Mouse (Mus musculus) limb, embryonic 12.5 days (tissue): Measurements from ENCODE around the gene Gm28230. TPM values are rescaled to one million over a fixed set of nuclear protein-coding genes. Genes with fewer than 3 reads are reported as not detected.

Source experiments
- ATAC-seq: fragments of 200-750 bp; cut with Nextera tagmentation; 2 replicates; pipeline ENCODE4 v1.8.0; 2017; ENCODE audit warnings: low read depth, moderate TSS enrichment; ENCODE audit not compliant: insufficient number of reproducible peaks, insufficient read depth, low FRiP score, low TSS enrichment
- H3K27ac ChIP-seq: fragments of 300-500 bp; sonication (generic); 2 replicates; pipeline ENCODE4 v1.5.1; 2016; ENCODE audit warnings: mild to moderate bottlenecking, moderate library complexity
- H3K27me3 ChIP-seq: fragments of 300-500 bp; sonication (generic); 2 replicates; pipeline ENCODE4 v1.6.1; 2016; ENCODE audit warnings: mild to moderate bottlenecking, moderate library complexity
- H3K36me3 ChIP-seq: fragments of 300-500 bp; sonication (generic); 2 replicates; pipeline ENCODE4 v1.6.1; 2016; ENCODE audit warnings: mild to moderate bottlenecking, moderate library complexity
- H3K4me1 ChIP-seq: fragments of 300-500 bp; sonication (generic); replicated peaks from 2 replicates; pipeline ENCODE4 v1.6.1; 2016
- H3K4me2 ChIP-seq: fragments of 300-500 bp; sonication (generic); 2 replicates; pipeline ENCODE4 v1.6.1; 2016; ENCODE audit warnings: mild to moderate bottlenecking, moderate library complexity
- H3K4me3 ChIP-seq: fragments of 300-500 bp; sonication (generic); replicated peaks from 2 replicates; pipeline ENCODE4 v1.5.1; 2016; ENCODE audit warnings: mild to moderate bottlenecking
- H3K9ac ChIP-seq: fragments of 300-500 bp; sonication (generic); replicated peaks from 2 replicates; pipeline ENCODE4 v1.6.1; 2016; ENCODE audit warnings: mild to moderate bottlenecking, moderate library complexity
- H3K9me3 ChIP-seq: fragments of 300-500 bp; sonication (generic); 2 replicates; pipeline ENCODE4 v1.6.1; 2016; ENCODE audit warnings: mild to moderate bottlenecking, moderate library complexity
- WGBS: fragments of 180-500 bp; shearing (Covaris S2); methylation state at CpG from one replicate; pipeline ENCODE4 v1.1.7; 2016; 5-methylcytosine and 5-hydroxymethylcytosine counted together
- polyA plus RNA-seq: library from polyadenylated mRNA; unstranded; fragments of >200 nt; fragmentation: Nextera tagmentation; extraction: Ambion mirVana; gene quantifications from 2 replicates; pipeline ENCODE4 v1.2.1, GENCODE M21; 2016

The Gm28230 gene
- polyA plus RNA-seq, 1 experiment from 2014 or later, result 0.51 TPM

DNA sequence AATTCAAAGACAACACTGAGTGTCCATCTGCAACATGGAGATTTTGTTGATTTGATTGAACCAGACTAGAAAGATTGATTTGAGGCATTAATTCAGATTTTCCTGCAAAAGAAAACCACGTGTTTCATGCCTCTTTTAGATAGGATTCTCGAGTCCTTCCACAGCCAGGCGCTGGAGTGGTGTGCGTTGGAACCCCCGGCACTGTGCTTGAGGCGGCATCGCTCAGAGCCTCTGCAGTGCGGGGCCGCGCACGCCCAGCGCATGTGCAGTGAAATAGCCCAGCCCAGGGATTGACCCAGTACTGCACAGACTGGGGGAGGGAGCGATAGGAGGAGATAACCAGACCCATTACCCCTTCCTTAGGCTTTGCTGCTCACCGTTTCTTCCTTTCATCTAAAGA is 11.6 kb upstream of the Gm28230 start:
- H3K36me3 ChIP-seq, result no peaks in the 10 kb centered on the region
- 2% methylated on average over 14 of the region's 14 CpGs for WGBS
- no peak overlapping the region for H3K27ac ChIP-seq
- peak overlapping the region; percentile 55 for H3K4me3 ChIP-seq
- H3K9ac ChIP-seq, result no peak overlapping the region; the same call in 1 of the 2 replicates
- peak overlapping the region; percentile 75 for H3K4me2 ChIP-seq
- H3K4me1 ChIP-seq, result peaks cover 43% of the 10 kb centered on the region
- H3K9me3 ChIP-seq, result no peaks in the 10 kb centered on the region
- no peak for ATAC-seq
- H3K27me3 ChIP-seq, result peaks cover 83% of the 10 kb centered on the region

DNA sequence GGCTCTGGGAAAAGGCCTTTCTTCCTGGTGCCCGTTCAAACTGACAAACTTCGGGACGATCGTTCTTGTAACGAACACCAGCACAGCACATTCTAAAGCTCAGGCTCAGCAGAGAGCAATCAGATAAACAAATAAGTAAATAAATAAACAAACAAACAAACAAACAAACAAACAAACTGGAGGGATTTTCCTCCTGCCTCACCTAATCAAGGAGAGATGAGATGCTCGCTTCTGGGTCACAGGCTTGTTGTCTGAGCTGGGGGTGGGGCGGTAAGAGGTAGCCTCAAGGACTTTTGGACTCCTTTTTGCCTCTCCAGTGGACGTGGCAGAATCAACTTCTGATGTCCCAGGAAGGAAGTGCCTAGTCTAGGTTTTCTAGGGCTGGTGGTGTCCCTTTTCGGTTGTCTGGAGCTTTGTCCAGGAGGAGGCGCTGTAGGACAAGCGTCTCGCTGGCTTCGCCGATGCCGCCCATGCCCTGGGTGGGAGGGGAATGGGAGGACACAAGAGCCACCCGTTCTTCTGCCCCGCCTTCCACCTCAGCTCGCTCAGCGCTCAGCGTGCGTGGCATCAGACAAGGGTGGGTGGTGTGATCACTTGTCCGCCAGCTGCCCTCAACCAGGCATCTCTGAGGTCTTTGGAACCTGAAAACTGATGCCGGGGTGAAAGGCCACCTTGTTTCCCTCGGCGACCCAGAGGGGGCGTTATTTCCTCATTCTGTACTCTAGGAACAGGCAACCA is 10.9 kb upstream of the Gm28230 start:
- ATAC-seq, result 0 out of 2 replicates have a peak, but pooled peaks have one; percentile 53
- Histone ChIP-seq H3K36me3 (no peaks in the 10 kb centered on the region), H3K4me3 (peak overlapping the region; percentile 22), H3K4me1 (peaks cover 43% of the 10 kb centered on the region), H3K27me3 (peaks cover 83% of the 10 kb centered on the region), H3K4me2 (peak overlapping the region; percentile 75), H3K27ac (no peak overlapping the region), H3K9me3 (no peaks in the 10 kb centered on the region), H3K9ac (no peak overlapping the region)
- WGBS, result 2% methylated on average over 26 of the region's 26 CpGs

DNA sequence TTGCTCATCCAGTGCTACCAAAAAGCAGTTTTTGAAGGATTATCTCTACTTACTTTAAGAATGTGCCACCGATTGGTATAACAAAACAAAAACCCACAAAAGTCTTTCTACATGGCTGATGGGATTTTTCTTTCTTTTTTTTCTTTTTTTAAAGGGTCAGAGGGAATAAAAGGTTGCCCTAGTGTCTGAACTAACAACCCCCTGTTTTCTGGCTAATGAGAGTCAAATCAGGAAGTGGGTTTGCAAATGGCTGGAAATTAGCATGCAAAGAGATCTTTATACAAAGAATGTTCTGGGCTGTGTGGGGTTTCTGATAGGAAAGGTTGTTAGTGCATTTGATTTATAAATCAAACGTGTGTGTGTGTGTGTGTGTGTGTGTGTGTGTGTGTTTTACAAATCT is 6.1 kb upstream of the Gm28230 start:
- ATAC-seq, result no peak
- Histone ChIP-seq H3K27me3 (peaks cover 87% of the 10 kb centered on the region), H3K9me3 (no peaks in the 10 kb centered on the region), H3K4me3 (no peak overlapping the region), H3K4me2 (no peak overlapping the region), H3K4me1 (peaks cover 36% of the 10 kb centered on the region), H3K27ac (no peak overlapping the region), H3K36me3 (no peaks in the 10 kb centered on the region), H3K9ac (no peak overlapping the region)
- WGBS, result 11% methylated on average over 2 of the region's 2 CpGs

- H3K4me3 ChIP-seq, result no peak overlapping the region
- H3K4me2 ChIP-seq, result no peak overlapping the region
- 5% methylated on average over 5 of the region's 5 CpGs for WGBS
- no peaks in the 10 kb centered on the region for H3K9me3 ChIP-seq
- H3K27me3 ChIP-seq, result peaks cover 90% of the 10 kb centered on the region
- H3K9ac ChIP-seq, result no peak overlapping the region
- no peak for ATAC-seq
- no peaks in the 10 kb centered on the region for H3K36me3 ChIP-seq
- peaks cover 30% of the 10 kb centered on the region for H3K4me1 ChIP-seq
- no peak overlapping the region for H3K27ac ChIP-seq
These were observed 5.5 kb upstream of the Gm28230 start for GRCm38 (mm10) chr2:74720955-74721491.

GRCm38 (mm10) chr2:74721882-74722281 is 4.6 kb upstream of the Gm28230 start:
- H3K27me3 ChIP-seq, result peaks cover 92% of the 10 kb centered on the region
- H3K4me1 ChIP-seq, result peaks cover 29% of the 10 kb centered on the region
- under 1% methylated on average over 6 of the region's 6 CpGs for WGBS
- no peak for ATAC-seq
- no peaks in the 10 kb centered on the region for H3K9me3 ChIP-seq
- H3K27ac ChIP-seq, result no peak overlapping the region
- H3K4me3 ChIP-seq, result no peak overlapping the region
- no peak overlapping the region for H3K9ac ChIP-seq
- no peaks in the 10 kb centered on the region for H3K36me3 ChIP-seq
- no peak overlapping the region for H3K4me2 ChIP-seq

GRCm38 (mm10) chr2:74722949-74723348 is 3.6 kb upstream of the Gm28230 start:
- ATAC-seq, result no peak
- Histone ChIP-seq H3K36me3 (no peaks in the 10 kb centered on the region), H3K4me3 (no peak overlapping the region), H3K9me3 (no peaks in the 10 kb centered on the region), H3K4me2 (no peak overlapping the region), H3K27ac (no peak overlapping the region), H3K27me3 (peaks cover 96% of the 10 kb centered on the region), H3K9ac (no peak overlapping the region), H3K4me1 (peaks cover 39% of the 10 kb centered on the region)
- 22% methylated on average over 8 of the region's 8 CpGs for WGBS

DNA sequence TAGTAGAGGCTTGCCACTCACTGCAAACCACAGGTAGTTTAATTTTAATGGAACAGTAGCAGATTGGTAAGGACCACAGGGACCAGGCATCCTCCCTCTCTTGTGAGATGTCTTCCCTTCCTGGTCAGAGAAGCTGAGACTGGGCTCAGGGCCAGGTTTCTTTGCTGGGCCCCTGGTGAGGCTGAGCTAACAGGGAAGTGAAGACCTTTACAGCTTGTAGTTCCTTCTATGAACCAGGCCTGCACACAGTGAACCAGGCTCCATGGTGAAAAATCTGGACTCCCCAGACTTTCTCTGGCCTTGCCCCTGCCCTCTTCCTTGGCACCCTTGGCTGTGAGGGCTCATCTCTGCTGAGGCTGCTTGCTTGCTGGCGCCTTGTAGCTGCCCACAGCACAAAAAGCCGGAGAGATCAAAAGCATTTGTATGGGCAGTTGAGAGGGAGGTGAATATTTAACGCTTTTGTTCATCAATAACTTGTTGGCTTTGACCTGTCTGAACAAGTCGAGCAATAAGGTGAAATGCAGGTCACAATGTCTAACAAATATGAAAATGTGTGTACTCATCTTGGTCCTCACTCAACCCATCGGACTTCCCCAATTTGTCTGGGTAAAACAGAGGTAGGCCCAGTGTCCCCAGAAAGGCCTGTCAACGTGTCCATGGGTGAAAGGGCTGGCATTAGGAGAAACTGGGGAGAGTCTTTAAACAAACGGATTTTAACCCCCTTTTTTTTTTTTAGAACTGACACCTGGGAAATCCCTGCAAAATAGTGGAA is 2.1 kb upstream of the Gm28230 start:
- H3K27ac ChIP-seq, result no peak overlapping the region
- no peak overlapping the region for H3K4me3 ChIP-seq
- H3K9ac ChIP-seq, result no peak overlapping the region
- no peaks in the 10 kb centered on the region for H3K9me3 ChIP-seq
- H3K4me2 ChIP-seq, result no peak overlapping the region
- peaks cover 45% of the 10 kb centered on the region for H3K4me1 ChIP-seq
- no peak for ATAC-seq
- no peaks in the 10 kb centered on the region for H3K36me3 ChIP-seq
- 36% methylated on average over 7 of the region's 7 CpGs for WGBS
- H3K27me3 ChIP-seq, result peaks cover 96% of the 10 kb centered on the region

GRCm38 (mm10) chr2:74725171-74725570 is 1.4 kb upstream of the Gm28230 start:
- H3K4me3 ChIP-seq, result no peak overlapping the region
- H3K9me3 ChIP-seq, result no peaks in the 10 kb centered on the region
- WGBS, result 22% methylated on average over 17 of the region's 17 CpGs
- peaks cover 94% of the 10 kb centered on the region for H3K27me3 ChIP-seq
- no peak overlapping the region for H3K9ac ChIP-seq
- no peak overlapping the region for H3K4me2 ChIP-seq
- ATAC-seq, result no peak
- H3K36me3 ChIP-seq, result no peaks in the 10 kb centered on the region
- no peak overlapping the region for H3K27ac ChIP-seq
- H3K4me1 ChIP-seq, result peaks cover 45% of the 10 kb centered on the region

DNA sequence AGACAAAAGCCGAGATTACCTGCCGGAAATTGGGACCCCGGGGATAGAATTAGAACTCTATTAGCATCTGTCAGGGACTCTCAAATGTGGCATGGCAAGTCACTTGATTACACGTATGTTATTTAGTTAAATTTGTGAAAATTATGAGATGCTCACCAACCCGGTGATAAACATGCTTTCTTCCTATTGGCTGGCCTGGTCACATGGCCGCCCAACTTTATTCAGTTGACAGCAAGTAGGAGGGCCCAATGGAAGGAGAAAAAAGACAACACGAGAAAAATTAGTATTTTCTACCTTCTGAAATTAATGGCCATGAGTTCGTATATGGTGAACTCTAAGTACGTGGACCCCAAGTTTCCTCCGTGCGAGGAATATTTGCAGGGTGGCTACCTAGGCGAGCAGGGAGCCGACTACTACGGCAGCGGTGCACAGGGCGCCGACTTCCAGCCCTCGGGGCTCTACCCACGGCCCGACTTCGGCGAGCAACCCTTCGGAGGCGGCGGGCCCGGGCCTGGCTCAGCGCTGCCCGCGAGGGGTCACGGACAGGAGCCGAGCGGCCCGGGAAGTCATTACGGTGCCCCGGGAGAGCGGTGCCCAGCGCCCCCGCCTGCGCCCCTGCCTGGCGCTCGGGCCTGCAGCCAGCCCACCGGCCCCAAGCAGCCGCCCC is 578 bp downstream of the Gm28230 start:
- H3K27me3 ChIP-seq, result peaks cover 95% of the 10 kb centered on the region
- 3% methylated on average over 43 of the region's 43 CpGs for WGBS
- peaks cover 33% of the 10 kb centered on the region for H3K4me1 ChIP-seq
- peak overlapping the region; percentile 86 for H3K4me2 ChIP-seq
- no peaks in the 10 kb centered on the region for H3K36me3 ChIP-seq
- no peak overlapping the region for H3K27ac ChIP-seq
- H3K4me3 ChIP-seq, result peak overlapping the region; percentile 42
- H3K9me3 ChIP-seq, result no peaks in the 10 kb centered on the region
- H3K9ac ChIP-seq, result peak overlapping the region; percentile 50; the same call in 1 of the 2 replicates
- 0 out of 2 replicates have a peak, but pooled peaks have one; percentile 16 for ATAC-seq

DNA sequence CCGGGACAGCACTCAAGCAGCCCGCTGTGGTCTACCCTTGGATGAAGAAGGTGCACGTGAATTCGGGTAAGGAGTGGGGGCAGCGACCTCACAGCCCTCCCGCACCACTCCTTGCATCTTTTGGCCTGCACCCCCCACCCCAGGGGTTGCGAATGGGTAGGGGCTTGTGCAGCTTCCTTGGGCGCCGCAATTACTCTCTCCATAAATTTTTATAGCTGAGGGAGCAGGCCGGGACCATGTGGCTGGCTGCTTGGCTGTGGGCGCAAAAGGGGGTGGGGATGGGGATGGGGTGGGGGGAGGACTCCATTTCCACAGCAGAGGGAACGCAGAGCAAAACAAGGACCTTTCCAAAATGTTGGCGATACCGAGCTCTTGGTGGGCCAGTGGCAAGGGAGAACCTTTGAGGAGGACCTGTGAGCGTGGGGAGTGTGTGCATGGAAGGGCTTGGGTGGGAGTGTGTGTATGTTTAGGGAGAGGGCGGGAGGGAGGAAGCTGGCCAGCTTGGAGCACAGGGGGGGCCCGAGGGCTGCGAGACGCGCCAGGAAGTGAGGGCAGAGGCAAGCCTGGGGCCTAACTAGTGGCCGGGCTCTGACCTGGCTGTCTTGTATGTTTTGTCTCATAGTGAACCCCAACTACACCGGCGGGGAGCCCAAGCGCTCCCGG is 1.2 kb downstream of the Gm28230 start:
- peaks cover 96% of the 10 kb centered on the region for H3K27me3 ChIP-seq
- 0 out of 2 replicates have a peak, but pooled peaks have one; percentile 37 for ATAC-seq

More for the DNA sequence above, 1.2 kb downstream of the Gm28230 start:
- H3K9ac ChIP-seq, result peak overlapping the region; percentile 50; the same call in 1 of the 2 replicates
- peaks cover 35% of the 10 kb centered on the region for H3K4me1 ChIP-seq
- H3K9me3 ChIP-seq, result no peaks in the 10 kb centered on the region
- H3K4me3 ChIP-seq, result peak overlapping the region; percentile 42
- H3K27ac ChIP-seq, result no peak overlapping the region
- H3K4me2 ChIP-seq, result peak overlapping the region; percentile 86
- no peaks in the 10 kb centered on the region for H3K36me3 ChIP-seq
- 8% methylated on average over 25 of the region's 25 CpGs for WGBS
